Mouse (Mus musculus) E14TG2a.4 (cell line): ENCODE measurements around the gene Rftn1.

ENCODE experiments used
- CTCF ChIP-seq: conservative IDR thresholded peaks from 2 replicates; pipeline ENCODE4 v1.5.1; 2014; ENCODE audit warnings: low read length
- NANOG ChIP-seq: IDR thresholded peaks from 2 replicates; pipeline ENCODE4 v1.6.1; 2014; ENCODE audit warnings: borderline replicate concordance, low read length, mixed read lengths
- POU5F1 ChIP-seq: IDR thresholded peaks from 2 replicates; pipeline ENCODE4 v1.6.1; 2014; ENCODE audit warnings: low read length, borderline replicate concordance

GRCm38 (mm10) chr17:50232821-50233220, 42.3 kb upstream of the Rftn1 start:
- no peak for TF ChIP-seq CTCF
- TF ChIP-seq POU5F1, result no peak
- TF ChIP-seq NANOG, result no peak
